Mouse (Mus musculus): ENCODE results near the gene Duxbl2.
"Not testable (repeated sequence)": the region's sequence is repeated elsewhere in the genome, so short reads cannot be mapped to it uniquely, and the experiment has no call there.

The Duxbl2 gene

GRCm38 (mm10) chr14:26118150-26118549, at the start of gene Duxbl2:
Duxbl2 (plus strand) TSS chr14:26118349.
- not testable (repeated sequence) for DNase-seq (ENCODE audit: inconsistent ontology term)

- not testable (repeated sequence) for DNase-seq (ENCODE audit: inconsistent ontology term)
Observed at GRCm38 (mm10) chr14:26076620-26077390, 41.3 kb upstream of the Duxbl2 start.

GRCm38 (mm10) chr14:26081216-26081615, 36.9 kb upstream of the Duxbl2 start, which contains the start of gene Cphx2:
Cphx2 (plus strand) TSS chr14:26081516.
- DNase-seq (ENCODE audit: inconsistent ontology term), result not testable (repeated sequence)

- not testable (repeated sequence) for DNase-seq (ENCODE audit: inconsistent ontology term)
Observed at GRCm38 (mm10) chr14:26081997-26082396, 36.2 kb upstream of the Duxbl2 start, which contains the start of gene Cphx3. Cphx3 (plus strand) TSS chr14:26082297.

GRCm38 (mm10) chr14:26097622-26098021, 20.5 kb upstream of the Duxbl2 start:
- DNase-seq (ENCODE audit: inconsistent ontology term), result not testable (repeated sequence)

- not testable (repeated sequence) for DNase-seq (ENCODE audit: inconsistent ontology term)
Observed at GRCm38 (mm10) chr14:26118550-26119000, 426 bp downstream of the Duxbl2 start.

GRCm38 (mm10) chr14:26119095-26119494, 946 bp downstream of the Duxbl2 start:
- DNase-seq (ENCODE audit: inconsistent ontology term), result not testable (repeated sequence)

- DNase-seq (ENCODE audit: inconsistent ontology term), result not testable (repeated sequence)
Observed at GRCm38 (mm10) chr14:26147095-26147494, 28.9 kb downstream of the Duxbl2 start.

- not testable (repeated sequence) for DNase-seq (ENCODE audit: inconsistent ontology term)
Observed at GRCm38 (mm10) chr14:26156032-26156431, 37.9 kb downstream of the Duxbl2 start.

- not testable (repeated sequence) for DNase-seq (ENCODE audit: inconsistent ontology term)
Observed at GRCm38 (mm10) chr14:26161156-26161555, 43.0 kb downstream of the Duxbl2 start.

- DNase-seq (ENCODE audit: inconsistent ontology term), result not testable (repeated sequence)
Observed at GRCm38 (mm10) chr14:26162423-26162822, 44.3 kb downstream of the Duxbl2 start.

- DNase-seq (ENCODE audit: inconsistent ontology term), result not testable (repeated sequence)
Observed at GRCm38 (mm10) chr14:26165266-26165665, 47.1 kb downstream of the Duxbl2 start.

GRCm38 (mm10) chr14:26173955-26174354, 55.8 kb downstream of the Duxbl2 start:
- not testable (repeated sequence) for DNase-seq (ENCODE audit: inconsistent ontology term)

- DNase-seq (ENCODE audit: inconsistent ontology term), result not testable (repeated sequence)
Observed at GRCm38 (mm10) chr14:26175028-26175427, 56.9 kb downstream of the Duxbl2 start.

Data from Muller cell, postnatal 12 days (primary cell).